Mouse (Mus musculus): ENCODE data around the gene F2.
"Not testable (repeated sequence)": the region's sequence is repeated elsewhere in the genome, so short reads cannot be mapped to it uniquely, and the experiment has no call there.

The F2 gene

GRCm38 (mm10) chr2:91646733-91647132 is 10.5 kb upstream of the F2 start:
- no peak for DNase-seq (ENCODE audit: low spot score)

- no peak for DNase-seq (ENCODE audit: low spot score)
These were observed 9.6 kb upstream of the F2 start for GRCm38 (mm10) chr2:91645811-91646210.

- DNase-seq (ENCODE audit: low spot score): no peak
These were observed 9.1 kb upstream of the F2 start for GRCm38 (mm10) chr2:91645354-91645753.

GRCm38 (mm10) chr2:91644021-91644420 is 7.8 kb upstream of the F2 start:
- DNase-seq (ENCODE audit: low spot score): no peak

- no peak for DNase-seq (ENCODE audit: low spot score)
These were observed 6.7 kb upstream of the F2 start for GRCm38 (mm10) chr2:91642825-91643415.

- DNase-seq (ENCODE audit: low spot score): no peak
These were observed 2.7 kb upstream of the F2 start for GRCm38 (mm10) chr2:91638931-91639330.

GRCm38 (mm10) chr2:91636727-91637338 is 619 bp upstream of the F2 start:
- DNase-seq (ENCODE audit: low spot score): peak; percentile 73

- no peak for DNase-seq (ENCODE audit: low spot score)
These were observed 728 bp downstream of the F2 start for GRCm38 (mm10) chr2:91635486-91635885.

DNA sequence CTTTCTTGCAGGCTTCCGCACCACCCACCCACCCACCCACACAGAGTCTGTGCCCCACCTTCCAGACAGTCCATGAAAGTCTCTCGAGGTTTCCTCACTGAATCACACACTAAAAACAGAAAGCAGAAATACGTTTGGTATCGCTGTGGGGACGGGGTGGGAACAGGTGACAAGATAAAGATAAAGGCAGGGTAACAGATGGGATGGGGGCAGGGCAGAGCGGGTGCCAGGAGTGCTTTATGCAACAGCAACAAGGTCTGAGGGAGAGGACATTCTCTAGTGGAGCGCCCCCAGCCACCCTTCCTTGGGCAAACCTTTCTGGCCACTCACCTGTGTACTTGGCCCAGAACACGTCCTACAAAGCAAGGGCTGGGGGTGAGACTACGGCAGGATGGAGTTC is 1.4 kb downstream of the F2 start:
- no peak for DNase-seq (ENCODE audit: low spot score)

DNA sequence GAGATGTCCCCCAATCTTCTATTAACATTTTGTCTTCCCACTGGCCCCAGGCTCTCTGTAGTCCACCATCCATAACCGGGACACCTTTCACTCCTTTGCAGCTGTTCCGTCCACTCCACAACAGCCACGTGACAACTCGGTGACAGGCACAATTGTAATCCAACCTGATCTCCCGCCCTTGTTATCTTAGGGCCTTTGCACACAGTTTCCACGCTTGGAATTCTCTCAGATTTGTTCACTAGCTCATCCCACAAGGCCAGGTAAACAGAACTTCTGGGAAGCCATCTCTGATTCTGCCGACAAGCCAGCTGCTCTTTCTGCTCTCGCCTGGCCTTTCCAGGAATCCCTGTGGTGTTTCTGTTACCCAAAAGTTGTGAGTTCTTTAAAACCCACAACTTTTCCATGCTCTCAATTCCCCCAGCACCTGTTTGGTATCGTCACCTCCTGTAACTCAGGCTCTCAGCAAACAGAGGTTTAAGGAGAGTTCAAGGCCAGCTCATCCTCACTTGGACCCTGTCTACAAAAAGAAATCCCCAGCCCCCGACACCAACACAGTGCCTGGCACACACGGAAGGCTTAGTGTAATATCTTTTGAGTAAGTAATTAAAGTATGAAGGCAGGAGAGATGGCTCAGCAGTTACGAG is 2.8 kb downstream of the F2 start:
- no peak for DNase-seq (ENCODE audit: low spot score)

- DNase-seq (ENCODE audit: low spot score): no peak
These were observed 3.9 kb downstream of the F2 start for GRCm38 (mm10) chr2:91632316-91632715.

DNA sequence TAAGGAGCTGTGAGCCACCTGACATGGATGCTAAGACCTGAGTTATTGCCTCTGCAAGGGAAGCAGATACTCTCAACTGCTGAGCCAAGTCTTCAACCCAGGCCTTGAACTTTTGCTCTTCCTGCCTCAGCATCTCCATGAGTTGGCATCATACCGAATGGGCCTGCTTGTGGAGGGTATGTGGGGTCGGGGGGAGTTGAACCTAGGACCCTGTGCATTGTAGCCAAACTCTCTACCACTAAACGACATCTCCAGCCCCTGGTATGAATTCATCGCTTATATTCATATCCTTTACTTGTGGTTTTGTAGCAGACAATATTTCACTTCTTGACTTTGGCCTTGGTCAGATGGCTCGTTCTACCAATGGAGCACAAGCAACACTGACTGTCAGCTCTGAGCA is 4.4 kb downstream of the F2 start:
- DNase-seq (ENCODE audit: low spot score): no peak

GRCm38 (mm10) chr2:91630384-91630783 is 5.8 kb downstream of the F2 start:
- DNase-seq (ENCODE audit: low spot score): no peak

DNA sequence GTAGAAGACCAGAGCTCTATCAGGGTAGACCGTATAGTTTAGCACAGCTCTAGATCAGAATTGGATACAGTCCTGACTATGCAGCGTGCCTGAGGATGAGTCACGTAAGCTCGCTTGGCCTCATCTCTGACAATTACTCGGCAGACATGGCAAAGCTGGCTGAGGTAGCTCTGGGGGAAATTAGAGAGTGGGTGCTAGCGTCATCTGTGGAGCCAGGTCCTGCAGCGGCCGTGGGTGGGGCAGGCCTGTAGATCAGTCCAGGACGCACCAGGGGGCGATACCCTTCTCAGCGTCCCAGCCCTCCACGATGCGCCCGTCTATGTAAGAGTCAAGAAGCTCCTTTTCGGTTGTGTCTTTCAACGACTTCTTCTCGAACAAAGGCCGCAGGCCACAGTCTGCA is 6.5 kb downstream of the F2 start:
- no peak for DNase-seq (ENCODE audit: low spot score)

- no peak for DNase-seq (ENCODE audit: low spot score)
These were observed 8.0 kb downstream of the F2 start for GRCm38 (mm10) chr2:91628171-91628570.

DNA sequence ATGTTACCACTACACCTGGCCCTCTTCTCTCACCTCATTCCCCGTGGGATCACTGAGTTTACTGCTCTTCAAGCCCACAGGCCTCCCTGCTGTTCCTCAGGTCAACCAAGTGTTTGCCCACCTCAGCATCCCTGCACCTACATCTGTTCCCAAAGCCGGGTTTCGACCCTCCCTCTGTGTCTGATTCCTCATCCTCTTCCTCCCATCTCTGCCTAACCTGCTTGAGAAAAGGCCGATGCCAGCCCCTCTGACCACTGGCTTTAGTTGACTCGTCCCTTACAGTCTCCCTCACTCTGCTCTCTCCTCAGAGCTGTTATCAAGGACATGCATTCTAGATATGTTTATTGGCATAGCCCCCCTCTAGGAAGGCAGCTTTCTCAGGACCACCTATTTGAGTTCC is 8.7 kb downstream of the F2 start:
- DNase-seq (ENCODE audit: low spot score): no peak

GRCm38 (mm10) chr2:91623366-91623765 is 12.8 kb downstream of the F2 start:
- not testable (repeated sequence) for DNase-seq (ENCODE audit: low spot score)

DNA sequence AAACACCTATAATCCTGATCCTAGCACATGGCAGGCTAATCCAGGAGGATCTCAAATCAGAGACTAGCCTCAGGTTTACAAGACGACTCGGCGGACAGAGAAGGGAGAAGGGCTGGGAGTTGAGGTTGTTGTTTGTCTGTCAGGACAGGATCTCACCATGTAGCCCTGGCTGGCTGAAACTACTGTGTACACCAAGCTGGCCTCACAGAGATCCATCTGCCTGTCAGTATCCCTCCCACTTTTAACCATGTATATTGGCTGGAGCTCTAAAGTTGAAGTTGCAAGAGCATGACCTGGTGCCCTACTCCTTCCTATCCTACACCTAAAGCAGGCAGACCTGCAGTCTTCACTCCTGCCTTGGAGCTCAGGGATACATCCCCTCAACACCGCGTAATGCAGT is 13.9 kb downstream of the F2 start:
- no peak for DNase-seq (ENCODE audit: low spot score)

DNA sequence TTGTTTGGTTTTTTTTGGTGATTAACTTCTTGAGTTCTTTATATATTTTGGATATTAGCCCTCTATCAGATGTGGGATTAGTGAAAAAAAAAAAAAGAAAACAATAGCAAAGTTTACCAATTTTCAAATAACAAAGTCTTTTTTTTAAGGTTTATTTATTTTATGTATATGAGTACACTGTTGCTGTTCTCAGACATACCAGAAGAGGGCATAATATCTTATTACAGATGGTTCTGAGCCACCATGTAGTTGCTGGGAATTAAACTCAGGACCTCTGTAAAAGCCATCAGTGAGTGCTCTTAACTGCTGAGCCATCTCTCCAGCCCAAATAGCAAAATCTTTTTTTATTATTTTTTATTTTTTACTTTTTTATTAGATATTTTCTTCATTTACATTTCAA is 26.8 kb downstream of the F2 start:
- DNase-seq (ENCODE audit: low spot score): not testable (repeated sequence)

DNA sequence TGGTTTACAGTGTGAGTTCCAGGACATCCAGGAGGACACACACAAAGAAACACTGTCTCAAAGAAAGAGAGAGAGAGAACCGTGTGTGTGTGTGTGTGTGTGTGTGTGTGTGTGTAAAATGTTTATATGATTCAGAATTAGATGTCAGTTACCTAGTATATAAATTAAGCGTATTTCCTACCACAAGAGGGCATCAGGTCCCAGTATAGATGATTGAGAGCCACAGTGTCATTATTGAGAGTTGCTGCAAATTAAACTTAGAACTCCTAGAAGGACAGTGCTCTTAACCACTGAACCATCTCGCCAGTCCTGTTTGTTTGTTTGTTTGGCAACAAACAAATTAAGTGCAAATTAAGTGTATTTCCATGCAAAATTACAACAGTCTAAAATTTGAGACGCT is 33.8 kb downstream of the F2 start:
- no peak for DNase-seq (ENCODE audit: low spot score)

GRCm38 (mm10) chr2:91600475-91600874 is 35.7 kb downstream of the F2 start:
- DNase-seq (ENCODE audit: low spot score): no peak

DNA sequence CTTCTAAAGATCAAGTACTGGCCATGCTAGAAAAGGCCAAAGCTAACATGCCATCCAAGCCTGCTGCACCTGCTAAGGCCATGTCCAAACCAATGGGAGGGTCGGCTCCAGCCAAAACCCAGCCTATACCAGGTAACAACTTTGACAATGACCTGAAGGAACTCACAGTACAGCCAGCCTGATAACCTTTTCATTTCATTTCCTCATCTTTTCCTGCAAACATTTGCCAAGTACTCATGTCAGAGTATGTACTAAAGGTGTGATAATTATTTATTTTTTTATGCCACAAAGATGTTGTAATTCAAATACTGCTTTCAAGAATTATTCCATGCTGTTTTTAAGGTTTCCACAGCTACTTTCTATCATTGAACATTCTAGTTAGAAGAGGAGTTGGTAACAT is 50.0 kb downstream of the F2 start:
- no peak for DNase-seq (ENCODE audit: low spot score)

- DNase-seq (ENCODE audit: low spot score): no peak
These were observed 55.3 kb downstream of the F2 start for GRCm38 (mm10) chr2:91580894-91581293.

Data from yolk sac, embryonic 10.5 days (tissue).